Mouse (Mus musculus) forelimb bud, embryonic 11.5 days (tissue): ENCODE data around the gene Tbx22.
A peak's percentile ranks its signal among the peaks of the same experiment; 100 is the strongest.

Experiments
- DNase-seq: peaks from one replicate; pipeline ENCODE4 v3.0.0-alpha.2; 2012; ENCODE audit warnings: low read depth, low spot score

Gene Tbx22

GRCm38 (mm10) chrX:107667664-107668063, at the start of gene Tbx22:
Gene Tbx22 (plus strand): TSS chrX:107667964.
- DNase-seq, result no peak

GRCm38 (mm10) chrX:107668677-107669076, 913 bp downstream of the Tbx22 start:
- DNase-seq, result no peak

- no peak for DNase-seq
These were observed 11.4 kb downstream of the Tbx22 start for GRCm38 (mm10) chrX:107679203-107679602.

- no peak for DNase-seq
These were observed 40.8 kb downstream of the Tbx22 start for GRCm38 (mm10) chrX:107708584-107708983.

- peak; percentile 6 for DNase-seq
These were observed 55.8 kb downstream of the Tbx22 start for GRCm38 (mm10) chrX:107723541-107723940.
